Mouse (Mus musculus) hindbrain, embryonic 15.5 days (tissue): ENCODE data around the gene Dok4. TPM values are rescaled to one million over a fixed set of nuclear protein-coding genes. Genes with fewer than 3 reads are reported as not detected.
A peak's percentile ranks its signal among the peaks of the same experiment; 100 is the strongest.
"Not testable (repeated sequence)": the region's sequence is repeated elsewhere in the genome, so short reads cannot be mapped to it uniquely, and the experiment has no call there.

ENCODE experiments used
- ATAC-seq: fragments of 200-750 bp; cut with Nextera tagmentation; 2 replicates; pipeline ENCODE4 v1.8.0; 2017; ENCODE audit warnings: low read depth, moderate number of reproducible peaks, moderate TSS enrichment; ENCODE audit not compliant: low FRiP score
- H3K27ac ChIP-seq: fragments of 300-500 bp; sonication (generic); replicated peaks from 2 replicates; pipeline ENCODE4 v1.5.1; 2015; ENCODE audit warnings: mild to moderate bottlenecking, inconsistent platforms
- H3K27me3 ChIP-seq: fragments of 300-500 bp; sonication (generic); 2 replicates; pipeline ENCODE4 v1.6.1; 2015; ENCODE audit warnings: control low read depth, inconsistent platforms
- H3K36me3 ChIP-seq: fragments of 300-500 bp; sonication (generic); 2 replicates; pipeline ENCODE4 v1.6.1; 2015; ENCODE audit warnings: control low read depth, inconsistent platforms
- H3K4me1 ChIP-seq: fragments of 300-500 bp; sonication (generic); replicated peaks from 2 replicates; pipeline ENCODE4 v1.6.1; 2015; ENCODE audit warnings: control low read depth, inconsistent platforms
- H3K4me2 ChIP-seq: fragments of 300-500 bp; sonication (generic); 2 replicates; pipeline ENCODE4 v1.6.1; 2015; ENCODE audit warnings: moderate library complexity, mild to moderate bottlenecking, inconsistent platforms
- H3K4me3 ChIP-seq: fragments of 300-500 bp; sonication (generic); 2 replicates; pipeline ENCODE4 v1.5.1; 2015; ENCODE audit warnings: mild to moderate bottlenecking, inconsistent platforms
- H3K9ac ChIP-seq: fragments of 300-500 bp; sonication (generic); 2 replicates; pipeline ENCODE4 v1.6.1; 2015; ENCODE audit warnings: inconsistent platforms
- H3K9me3 ChIP-seq: fragments of 300-500 bp; sonication (generic); 2 replicates; pipeline ENCODE4 v1.6.1; 2016; ENCODE audit warnings: control low read depth, inconsistent platforms
- WGBS: fragments of 180-500 bp; shearing (Covaris S2); methylation state at CpG from one replicate; pipeline ENCODE4 v1.1.7; 2015; 5-methylcytosine and 5-hydroxymethylcytosine counted together
- polyA plus RNA-seq: library from polyadenylated mRNA; unstranded; fragments of >200 nt; fragmentation: Nextera tagmentation; extraction: Ambion mirVana; gene quantifications from 2 replicates; pipeline ENCODE4 v1.2.1, GENCODE M21; 2015

The Dok4 gene
- polyA plus RNA-seq, 1 experiment from 2014 or later, result 88.9 TPM

GRCm38 (mm10) chr8:94863897-94864673 is 12.0 kb downstream of the Dok4 start:
- no peak for ATAC-seq
- 70% methylated on average over 10 of the region's 10 CpGs for WGBS
- Histone ChIP-seq H3K27me3 (no peaks in the 10 kb centered on the region), H3K27ac (no peak overlapping the region), H3K4me2 (no peak overlapping the region), H3K4me3 (no peak overlapping the region), H3K4me1 (peaks cover 21% of the 10 kb centered on the region), H3K9me3 (no peaks in the 10 kb centered on the region), H3K36me3 (peaks cover 51% of the 10 kb centered on the region), H3K9ac (no peak overlapping the region)

- H3K27ac ChIP-seq, result no peak overlapping the region
- no peak for ATAC-seq
These were observed 13.5 kb downstream of the Dok4 start for GRCm38 (mm10) chr8:94862487-94863220.

GRCm38 (mm10) chr8:94861352-94861910 is 14.7 kb downstream of the Dok4 start:
- no peaks in the 10 kb centered on the region for H3K9me3 ChIP-seq
- H3K27me3 ChIP-seq, result no peaks in the 10 kb centered on the region
- H3K4me2 ChIP-seq, result no peak overlapping the region
- no peak overlapping the region for H3K4me3 ChIP-seq
- no peak overlapping the region for H3K27ac ChIP-seq
- WGBS, result 75% methylated on average over 8 of the region's 8 CpGs
- H3K9ac ChIP-seq, result no peak overlapping the region
- peaks cover 19% of the 10 kb centered on the region for H3K4me1 ChIP-seq
- H3K36me3 ChIP-seq, result peaks cover 48% of the 10 kb centered on the region
- ATAC-seq, result no peak

More at GRCm38 (mm10) chr8:94862487-94863220, 13.5 kb downstream of the Dok4 start:
- no peak overlapping the region for H3K4me2 ChIP-seq
- no peaks in the 10 kb centered on the region for H3K9me3 ChIP-seq
- H3K4me1 ChIP-seq, result peaks cover 19% of the 10 kb centered on the region
- no peak overlapping the region for H3K4me3 ChIP-seq
- no peaks in the 10 kb centered on the region for H3K27me3 ChIP-seq
- WGBS, result 90% methylated on average over 12 of the region's 12 CpGs
- H3K36me3 ChIP-seq, result peaks cover 51% of the 10 kb centered on the region
- H3K9ac ChIP-seq, result no peak overlapping the region

GRCm38 (mm10) chr8:94857346-94858173 is 18.6 kb downstream of the Dok4 start, which contains the start of gene Polr2c:
Gene Polr2c, plus strand, starts transcription at chr8:94857450.
- Histone ChIP-seq H3K4me2 (peak within 1 kb of the TSS; percentile 64), H3K27me3 (no peaks in the 10 kb centered on the region), H3K4me1 (peaks cover 19% of the 10 kb centered on the region), H3K27ac (peak within 1 kb of the TSS; percentile 81), H3K4me3 (peak within 1 kb of the TSS; percentile 93), H3K36me3 (peaks cover 28% of the 10 kb centered on the region), H3K9ac (peak within 1 kb of the TSS; percentile 97), H3K9me3 (no peaks in the 10 kb centered on the region)
- ATAC-seq, result peak; percentile 84
- under 1% methylated on average over 68 of the region's 68 CpGs for WGBS

GRCm38 (mm10) chr8:94857011-94857345 is 19.2 kb downstream of the Dok4 start:
- 27% methylated on average over 5 of the region's 5 CpGs for WGBS
- peak; percentile 20; the same call in 1 of the 2 replicates for ATAC-seq
- no peaks in the 10 kb centered on the region for H3K27me3 ChIP-seq
- no peaks in the 10 kb centered on the region for H3K9me3 ChIP-seq
- peaks cover 19% of the 10 kb centered on the region for H3K4me1 ChIP-seq
- H3K9ac ChIP-seq, result peak overlapping the region; percentile 97
- peaks cover 30% of the 10 kb centered on the region for H3K36me3 ChIP-seq
- peak overlapping the region; percentile 33 for H3K4me2 ChIP-seq
- no peak overlapping the region for H3K27ac ChIP-seq
- peak overlapping the region; percentile 93; the same call in 1 of the 2 replicates for H3K4me3 ChIP-seq

GRCm38 (mm10) chr8:94854761-94855160 is 21.4 kb downstream of the Dok4 start:
- ATAC-seq, result not testable (repeated sequence)
- WGBS, result 90% methylated on average over 11 of the region's 11 CpGs
- H3K36me3 ChIP-seq, result peaks cover 43% of the 10 kb centered on the region

GRCm38 (mm10) chr8:94850049-94850448 is 26.1 kb downstream of the Dok4 start:
- no peaks in the 10 kb centered on the region for H3K4me1 ChIP-seq
- H3K9ac ChIP-seq, result no peak overlapping the region
- no peak overlapping the region for H3K27ac ChIP-seq
- H3K4me3 ChIP-seq, result no peak overlapping the region
- no peak overlapping the region for H3K4me2 ChIP-seq
- no peak for ATAC-seq
- no peaks in the 10 kb centered on the region for H3K27me3 ChIP-seq
- WGBS, result 95% methylated on average over 5 of the region's 5 CpGs
- H3K36me3 ChIP-seq, result peaks cover 67% of the 10 kb centered on the region
- H3K9me3 ChIP-seq, result no peaks in the 10 kb centered on the region

More at GRCm38 (mm10) chr8:94854761-94855160, 21.4 kb downstream of the Dok4 start:
- H3K4me3 ChIP-seq, H3K27ac ChIP-seq, H3K27me3 ChIP-seq, H3K9ac ChIP-seq, H3K4me2 ChIP-seq, H3K9me3 ChIP-seq: not testable (repeated sequence)
- H3K4me1 ChIP-seq, result peaks cover 19% of the 10 kb centered on the region

GRCm38 (mm10) chr8:94841183-94841582 is 34.9 kb downstream of the Dok4 start:
- Histone ChIP-seq H3K9ac (no peak overlapping the region), H3K36me3 (peaks cover 14% of the 10 kb centered on the region), H3K4me2 (no peak overlapping the region), H3K27ac (no peak overlapping the region), H3K4me3 (no peak overlapping the region), H3K27me3 (no peaks in the 10 kb centered on the region), H3K4me1 (peaks cover 18% of the 10 kb centered on the region), H3K9me3 (no peaks in the 10 kb centered on the region)
- no peak for ATAC-seq
- 59% methylated on average over 2 of the region's 2 CpGs for whole genome bisulfite sequencing

GRCm38 (mm10) chr8:94838600-94838999 is 37.5 kb downstream of the Dok4 start:
- Histone ChIP-seq H3K9ac (peak overlapping the region; percentile 89), H3K4me3 (peak overlapping the region; percentile 95), H3K4me2 (peak overlapping the region; percentile 80), H3K27ac (peak overlapping the region; percentile 95), H3K4me1 (peaks cover 18% of the 10 kb centered on the region), H3K27me3 (no peaks in the 10 kb centered on the region), H3K36me3 (no peaks in the 10 kb centered on the region), H3K9me3 (no peaks in the 10 kb centered on the region)
- WGBS, result 0% methylated on average over 24 of the region's 24 CpGs
- ATAC-seq, result peak; percentile 49

GRCm38 (mm10) chr8:94837662-94838574 is 38.2 kb downstream of the Dok4 start, which contains the start of the genes Coq9 and Ciapin1:
Gene Coq9, plus strand, starts transcription at chr8:94838321.
Gene Ciapin1, minus strand, starts transcription at chr8:94838358.
- H3K4me2 ChIP-seq, result peak within 1 kb of the TSS; percentile 80
- peak within 1 kb of the TSS; percentile 95 for H3K4me3 ChIP-seq
- no peaks in the 10 kb centered on the region for H3K27me3 ChIP-seq
- H3K27ac ChIP-seq, result peak within 1 kb of the TSS; percentile 95
- H3K9ac ChIP-seq, result peak within 1 kb of the TSS; percentile 94
- peak; percentile 98 for ATAC-seq
- H3K36me3 ChIP-seq, result no peaks in the 10 kb centered on the region
- H3K9me3 ChIP-seq, result no peaks in the 10 kb centered on the region
- H3K4me1 ChIP-seq, result peaks cover 18% of the 10 kb centered on the region
- WGBS, result under 1% methylated on average over 82 of the region's 82 CpGs
